Mouse (Mus musculus) left cerebral cortex, adult 9 months (tissue): ENCODE measurements at regions not wholly inside any gene's neighbourhood (a gene's known extent, or its start where the extent isn't known, plus 50 kb on each side); places are given as distances from the start of the nearest gene placed in this dataset.

Source experiments
- DNase-seq, 2 experiments: peaks; one replicate each; pipeline ENCODE4 v3.0.0; 2022; ENCODE audit warnings: low spot score in 2 of 2

DNA sequence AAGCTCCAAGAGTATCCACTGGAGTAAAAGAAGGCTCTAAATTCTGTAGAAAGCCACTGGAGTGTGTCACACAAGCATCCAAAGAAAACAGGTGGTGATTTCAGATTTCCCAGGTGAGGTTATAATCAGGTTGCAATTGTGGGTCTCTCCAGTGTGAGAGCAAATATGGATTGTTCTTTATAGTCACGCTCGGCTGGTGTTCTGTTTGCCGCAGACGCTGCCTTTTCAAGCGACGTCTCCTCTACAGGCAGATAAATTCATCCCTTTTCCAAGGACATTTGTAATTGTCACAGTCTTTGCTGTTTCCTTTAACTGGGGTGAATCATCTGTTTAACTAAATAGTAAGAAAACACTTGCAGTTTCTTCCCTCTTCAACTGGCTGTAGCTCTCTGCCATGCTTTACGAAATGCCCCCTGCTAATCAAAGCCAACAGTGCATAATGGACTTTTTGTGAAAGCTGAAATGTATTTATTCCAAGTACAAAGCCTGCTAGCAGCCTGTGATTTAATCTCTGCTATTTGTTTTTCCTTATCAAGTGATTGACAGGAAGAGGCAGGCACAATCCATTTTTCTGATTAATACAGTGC is 502.4 kb downstream of the Trim52 start:
- no peak for DNase-seq
